Mouse (Mus musculus) activated CD4-positive, CD25-positive, alpha-beta regulatory T cell, adult 4 months (primary cell): ENCODE data around the gene Clec2g. TPM values are rescaled to one million over a fixed set of nuclear protein-coding genes. Genes with fewer than 3 reads are reported as not detected.
"Not testable (repeated sequence)": the region's sequence is repeated elsewhere in the genome, so short reads cannot be mapped to it uniquely, and the experiment has no call there.

Experiments
- ATAC-seq: one replicate; pipeline ENCODE4 v1.8.0; 2017
- polyA plus RNA-seq, 2 experiments: library from polyadenylated mRNA; unstranded; fragments of 100-300 nt; shearing (Covaris generic); gene quantifications; one replicate each; pipeline ENCODE4 v1.2.1; 2017

Gene Clec2g
- polyA plus RNA-seq, 2 experiments from 2014 or later: 3.7 TPM; not detected in 1

GRCm38 (mm10) chr6:128971394-128972039 is 37.3 kb downstream of the Clec2g start:
- no peak for ATAC-seq

GRCm38 (mm10) chr6:128972156-128972555 is 38.0 kb downstream of the Clec2g start:
- no peak for ATAC-seq

- ATAC-seq: peak; percentile 92
Observed at GRCm38 (mm10) chr6:128972687-128973438, 38.7 kb downstream of the Clec2g start.

GRCm38 (mm10) chr6:128973439-128973697 is 39.2 kb downstream of the Clec2g start:
- ATAC-seq: no peak

GRCm38 (mm10) chr6:128974850-128975249 is 40.7 kb downstream of the Clec2g start:
- peak; percentile 6 for ATAC-seq

GRCm38 (mm10) chr6:128976194-128976593 is 42.0 kb downstream of the Clec2g start:
- ATAC-seq: no peak

- ATAC-seq: not testable (repeated sequence)
Observed at GRCm38 (mm10) chr6:128981951-128982541, 47.9 kb downstream of the Clec2g start.

GRCm38 (mm10) chr6:128992337-128992736 is 58.2 kb downstream of the Clec2g start:
- peak; percentile 17 for ATAC-seq

- peak; percentile 94 for ATAC-seq
Observed at GRCm38 (mm10) chr6:128992753-128993152, 58.6 kb downstream of the Clec2g start.

- ATAC-seq: peak; percentile 11
Observed at GRCm38 (mm10) chr6:128993221-128993620, 59.0 kb downstream of the Clec2g start.

- ATAC-seq: no peak
Observed at GRCm38 (mm10) chr6:128994336-128994735, 60.2 kb downstream of the Clec2g start.

GRCm38 (mm10) chr6:128994742-128995141 is 60.6 kb downstream of the Clec2g start:
- no peak for ATAC-seq

GRCm38 (mm10) chr6:128995250-128996053 is 61.3 kb downstream of the Clec2g start:
- ATAC-seq: no peak

- no peak for ATAC-seq
Observed at GRCm38 (mm10) chr6:128996054-128996767, 62.0 kb downstream of the Clec2g start.

GRCm38 (mm10) chr6:128996768-128997442 is 62.7 kb downstream of the Clec2g start:
- no peak for ATAC-seq

GRCm38 (mm10) chr6:129001392-129001791 is 67.2 kb downstream of the Clec2g start:
- ATAC-seq: no peak

- no peak for ATAC-seq
Observed at GRCm38 (mm10) chr6:129008552-129008951, 74.4 kb downstream of the Clec2g start.

- ATAC-seq: not testable (repeated sequence)
Observed at GRCm38 (mm10) chr6:129009846-129010504, 75.8 kb downstream of the Clec2g start.

GRCm38 (mm10) chr6:129010505-129010873 is 76.3 kb downstream of the Clec2g start:
- ATAC-seq: no peak

- not testable (repeated sequence) for ATAC-seq
Observed at GRCm38 (mm10) chr6:129012012-129012411, 77.8 kb downstream of the Clec2g start.

GRCm38 (mm10) chr6:129012966-129013365 is 78.8 kb downstream of the Clec2g start:
- ATAC-seq: no peak
